ENCODE assay signal across 9 mouse cellular contexts in genomic region chr14:34219295-34219694, GRCm38 (mm10). TPM values are rescaled to one million over a fixed set of nuclear protein-coding genes. Genes with fewer than 3 reads are reported as not detected.
DNase-seq lines count a peak whose midpoint lies in the region; ATAC-seq and TF ChIP-seq lines count a peak whose summit lies in the region.
"Had no signal": no experiment of that assay in that cellular context is flagged by ENCODE, and none has a peak within 500 bp of the region (broad histone marks: within the 10 kb centered on the region; RNA-seq: fewer than 3 reads in every experiment).

Gene Syt15 (plus strand): TSS chr14:34219595.

- no peak within 1 kb of the TSS for H3K9ac ChIP-seq in lung, postnatal 0 days (replicated peaks; ENCODE audit: low read depth)
- H3K9ac ChIP-seq in forebrain, embryonic 16.5 days (replicated peaks; ENCODE audit: low read depth, low read length) = no peak within 1 kb of the TSS
- H3K9ac ChIP-seq in limb, embryonic 15.5 days = 0 out of 2 replicates have a peak within 1 kb of the TSS, but pooled peaks have one; percentile 3
- H3K9ac ChIP-seq in stomach, embryonic 14.5 days (replicated peaks; ENCODE audit: low read depth, low read length) = no peak within 1 kb of the TSS

- H3K4me1 ChIP-seq in lung, postnatal 0 days (ENCODE audit: insufficient read depth, low read depth, low read length) = peaks cover 13% of the 10 kb centered on the region; the same call in 1 of the 2 replicates
- peaks cover 3% of the 10 kb centered on the region for H3K4me1 ChIP-seq in forebrain, embryonic 16.5 days (replicated peaks; ENCODE audit: control insufficient read depth, insufficient read depth, low read length)
- H3K4me1 ChIP-seq in limb, embryonic 15.5 days = peaks cover 12% of the 10 kb centered on the region
- peaks cover 2% of the 10 kb centered on the region; the same call in 1 of the 2 replicates for H3K4me1 ChIP-seq in stomach, embryonic 14.5 days (ENCODE audit: control insufficient read depth, insufficient read depth, low read length)

- WGBS in lung, postnatal 0 days = 59% methylated on average over 6 of the region's 6 CpGs
- 72% methylated on average over 6 of the region's 6 CpGs for WGBS in forebrain, embryonic 16.5 days
- WGBS in limb, embryonic 15.5 days = 55% methylated on average over 6 of the region's 6 CpGs
- WGBS in stomach, embryonic 14.5 days = 54% methylated on average over 6 of the region's 6 CpGs

- H3K36me3 ChIP-seq in lung, postnatal 0 days (ENCODE audit: insufficient read depth, low read length) = no peaks in the 10 kb centered on the region
- H3K36me3 ChIP-seq in forebrain, embryonic 16.5 days (ENCODE audit: control insufficient read depth, insufficient read depth) = no peaks in the 10 kb centered on the region
- H3K36me3 ChIP-seq in limb, embryonic 15.5 days = no peaks in the 10 kb centered on the region
- no peaks in the 10 kb centered on the region for H3K36me3 ChIP-seq in stomach, embryonic 14.5 days (ENCODE audit: control insufficient read depth, insufficient read depth, low read length)

- ATAC-seq in lung, postnatal 0 days = no peak
- ATAC-seq in forebrain, embryonic 16.5 days = no peak
- ATAC-seq in limb, embryonic 15.5 days (ENCODE audit: insufficient number of reproducible peaks, low FRiP score, low TSS enrichment, low read depth) = no peak
- ATAC-seq in stomach, embryonic 14.5 days (ENCODE audit: insufficient number of reproducible peaks, insufficient read depth, low FRiP score, low read depth) = no peak

- TF ChIP-seq CTCF in lung, postnatal 0 days (IDR thresholded peaks at IDR 0.05) = no peak

- no peak for TF ChIP-seq EP300 in lung, postnatal 0 days (IDR thresholded peaks at IDR 0.05)

- H3K9me3 ChIP-seq in lung, postnatal 0 days (ENCODE audit: low read length) = no peaks in the 10 kb centered on the region
- no peaks in the 10 kb centered on the region for H3K9me3 ChIP-seq in forebrain, embryonic 16.5 days (ENCODE audit: control insufficient read depth, low read length)
- H3K9me3 ChIP-seq in limb, embryonic 15.5 days = no peaks in the 10 kb centered on the region
- no peaks in the 10 kb centered on the region for H3K9me3 ChIP-seq in stomach, embryonic 14.5 days (ENCODE audit: control insufficient read depth, low read depth, low read length)

- H3K4me3 ChIP-seq in lung, postnatal 0 days (ENCODE audit: low read depth, low read length) = peak within 1 kb of the TSS; percentile 12; the same call in 1 of the 2 replicates
- H3K4me3 ChIP-seq in forebrain, embryonic 16.5 days (replicated peaks; ENCODE audit: low read length) = no peak within 1 kb of the TSS; the same call in 1 of the 2 replicates
- H3K4me3 ChIP-seq in limb, embryonic 15.5 days = peak within 1 kb of the TSS; percentile 27
- H3K4me3 ChIP-seq in stomach, embryonic 14.5 days (ENCODE audit: low read depth, low read length) = peak within 1 kb of the TSS; percentile 22; the same call in 1 of the 2 replicates

- H3K27me3 ChIP-seq in lung, postnatal 0 days (replicated peaks; ENCODE audit: insufficient read depth, low read length) = 0 out of 2 replicates have a peak, but pooled peaks cover 2% of the 10 kb centered on the region
- peaks cover 13% of the 10 kb centered on the region for H3K27me3 ChIP-seq in forebrain, embryonic 16.5 days (replicated peaks; ENCODE audit: control insufficient read depth, insufficient read depth, low read length)
- H3K27me3 ChIP-seq in limb, embryonic 15.5 days = peaks cover 27% of the 10 kb centered on the region
- peaks cover 9% of the 10 kb centered on the region; the same call in 1 of the 2 replicates for H3K27me3 ChIP-seq in stomach, embryonic 14.5 days (ENCODE audit: control insufficient read depth, insufficient read depth, low read length)

- no peak for DNase-seq in lung, postnatal 0 days (ENCODE audit: low spot score)
- DNase-seq in lung, postnatal 36 days = no peak
- DNase-seq in thymus, postnatal 4 days = no peak
- DNase-seq in c-Kit-positive CD71-positive TER-119-positive erythroid progenitor cells, embryonic 14.5 days (ENCODE audit: low spot score) = no peak
- no peak for DNase-seq in adrenal gland, postnatal 10 days
- DNase-seq: cerebellum, adult 11 months had no signal

- H3K4me2 ChIP-seq in lung, postnatal 0 days (replicated peaks; ENCODE audit: low read depth, low read length) = peak within 1 kb of the TSS; percentile 53
- H3K4me2 ChIP-seq in forebrain, embryonic 16.5 days (ENCODE audit: low read length) = peak within 1 kb of the TSS; percentile 39
- peak within 1 kb of the TSS; percentile 55 for H3K4me2 ChIP-seq in limb, embryonic 15.5 days
- peak within 1 kb of the TSS; percentile 49 for H3K4me2 ChIP-seq in stomach, embryonic 14.5 days (replicated peaks; ENCODE audit: low read depth, low read length)

- H3K27ac ChIP-seq in lung, postnatal 0 days (ENCODE audit: low read length) = no peak within 1 kb of the TSS
- no peak within 1 kb of the TSS for H3K27ac ChIP-seq in forebrain, embryonic 16.5 days (ENCODE audit: low read length)
- H3K27ac ChIP-seq in limb, embryonic 15.5 days = no peak within 1 kb of the TSS
- no peak within 1 kb of the TSS for H3K27ac ChIP-seq in stomach, embryonic 14.5 days (ENCODE audit: low read length)

RNA-seq across cellular contexts. Expression of gene Syt15, which starts in this region (rescaled TPM):
- 1.2 and 1.3 TPM in 2 replicates for polyA plus RNA-seq in lung, postnatal 0 days (2015; fragmentation: Nextera tagmentation; extraction: Ambion mirVana)
- polyA plus RNA-seq in forebrain, embryonic 16.5 days (2015; fragmentation: Nextera tagmentation; extraction: Ambion mirVana) = 0.61 TPM in 2 replicates
- polyA plus RNA-seq in limb, embryonic 15.5 days (2015; fragmentation: Nextera tagmentation; extraction: Ambion mirVana) = 0.82 and 1.3 TPM in 2 replicates
- 0.58 and 0.81 TPM in 2 replicates for polyA plus RNA-seq in stomach, embryonic 14.5 days (2014; fragmentation: Nextera tagmentation; extraction: Ambion mirVana)
- total RNA-seq in adrenal gland, postnatal 10 days (2021) = 1 to 10 TPM; 1.3 to 1.4 TPM
